Mouse (Mus musculus) neural tube, embryonic 11.5 days (tissue): ENCODE measurements around the gene Ran. TPM values are rescaled to one million over a fixed set of nuclear protein-coding genes. Genes with fewer than 3 reads are reported as not detected.

Experiments
- ATAC-seq: fragments of 200-750 bp; cut with Nextera tagmentation; 2 replicates; pipeline ENCODE4 v1.8.0; 2017; ENCODE audit warnings: moderate number of reproducible peaks, mild to moderate bottlenecking, moderate TSS enrichment, moderate library complexity; ENCODE audit not compliant: insufficient read depth, low FRiP score, low TSS enrichment
- DNase-seq: peaks from one replicate; pipeline ENCODE4 v3.0.0-alpha.2; 2015; ENCODE audit warnings: low spot score
- H3K27ac ChIP-seq: fragments of 300-500 bp; sonication (generic); 2 replicates; pipeline ENCODE4 v1.5.1; 2014; ENCODE audit warnings: low read depth, mild to moderate bottlenecking, low read length
- H3K27me3 ChIP-seq: fragments of 300-500 bp; sonication (generic); 2 replicates; pipeline ENCODE4 v1.6.1; 2014; ENCODE audit warnings: mild to moderate bottlenecking, low read length, mixed read lengths; ENCODE audit not compliant: control insufficient read depth, insufficient read depth
- H3K36me3 ChIP-seq: fragments of 300-500 bp; sonication (generic); 2 replicates; pipeline ENCODE4 v1.6.1; 2014; ENCODE audit warnings: mild to moderate bottlenecking, low read length, moderate library complexity, mixed read lengths; ENCODE audit not compliant: control insufficient read depth, insufficient read depth
- H3K4me1 ChIP-seq: fragments of 300-500 bp; sonication (generic); 2 replicates; pipeline ENCODE4 v1.6.1; 2014; ENCODE audit warnings: low read length, mixed read lengths; ENCODE audit not compliant: control insufficient read depth, insufficient read depth
- H3K4me2 ChIP-seq: fragments of 300-500 bp; sonication (generic); 2 replicates; pipeline ENCODE4 v1.6.1; 2014; ENCODE audit warnings: low read depth, mild to moderate bottlenecking, moderate library complexity
- H3K4me3 ChIP-seq: fragments of 300-500 bp; sonication (generic); 2 replicates; pipeline ENCODE4 v1.5.1; 2014; ENCODE audit warnings: low read depth, low read length
- H3K9ac ChIP-seq: fragments of 300-500 bp; sonication (generic); 2 replicates; pipeline ENCODE4 v1.6.1; 2014; ENCODE audit warnings: mild to moderate bottlenecking, low read length
- H3K9me3 ChIP-seq: fragments of 300-500 bp; sonication (generic); 2 replicates; pipeline ENCODE4 v1.6.1; 2016; ENCODE audit warnings: low read length; ENCODE audit not compliant: control insufficient read depth
- WGBS: fragments of 180-500 bp; shearing (Covaris S2); extraction: QIAGEN DNeasy Blood & Tissue Kit; methylation state at CpG from one replicate; pipeline ENCODE4 v1.1.7; 2014; 5-methylcytosine and 5-hydroxymethylcytosine counted together
- polyA plus RNA-seq: library from polyadenylated mRNA; unstranded; fragments of >200 nt; fragmentation: Nextera tagmentation; extraction: Ambion mirVana; gene quantifications from 2 replicates; pipeline ENCODE4 v1.2.1, GENCODE M21; 2014

Ran gene
- polyA plus RNA-seq, 1 experiment from 2014 or later, result 781 TPM

DNA sequence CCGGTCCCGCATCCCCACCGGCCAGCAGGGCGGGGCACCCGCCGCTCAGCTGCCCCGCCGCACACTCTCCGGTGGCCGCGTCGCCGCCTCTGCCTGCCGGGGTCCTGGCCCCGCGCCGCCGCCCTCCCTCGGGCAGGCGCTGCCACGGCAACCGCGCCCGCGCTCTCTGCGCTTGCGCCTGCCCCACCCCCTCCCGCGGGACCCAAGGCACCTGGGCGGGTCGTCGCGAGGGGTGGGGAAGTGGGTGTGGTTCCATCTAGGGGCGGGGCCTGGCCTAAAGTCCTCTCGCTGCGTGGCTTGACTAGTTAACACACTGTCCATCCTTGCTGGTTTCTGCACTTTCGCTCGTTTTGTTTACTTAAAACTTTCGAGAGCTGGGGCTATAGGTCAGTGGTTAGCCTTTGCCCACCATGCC is 11.4 kb upstream of the Ran start, which contains the start of gene Stx2:
Gene Stx2, minus strand, starts transcription at position 163 of the 415 bp plus-strand sequence.
- DNase-seq, result peak; percentile 93
- H3K9me3 ChIP-seq, result no peaks in the 10 kb centered on the region
- under 1% methylated on average over 39 of the region's 39 CpGs for WGBS
- peak within 1 kb of the TSS; percentile 90 for H3K4me2 ChIP-seq
- peaks cover 9% of the 10 kb centered on the region for H3K4me1 ChIP-seq
- no peaks in the 10 kb centered on the region for H3K27me3 ChIP-seq
- 0 out of 2 replicates have a peak within 1 kb of the TSS, but pooled peaks have one; percentile 34 for H3K27ac ChIP-seq
- peak within 1 kb of the TSS; percentile 78 for H3K9ac ChIP-seq
- ATAC-seq, result peak; percentile 88
- peak within 1 kb of the TSS; percentile 72 for H3K4me3 ChIP-seq
- no peaks in the 10 kb centered on the region for H3K36me3 ChIP-seq

DNA sequence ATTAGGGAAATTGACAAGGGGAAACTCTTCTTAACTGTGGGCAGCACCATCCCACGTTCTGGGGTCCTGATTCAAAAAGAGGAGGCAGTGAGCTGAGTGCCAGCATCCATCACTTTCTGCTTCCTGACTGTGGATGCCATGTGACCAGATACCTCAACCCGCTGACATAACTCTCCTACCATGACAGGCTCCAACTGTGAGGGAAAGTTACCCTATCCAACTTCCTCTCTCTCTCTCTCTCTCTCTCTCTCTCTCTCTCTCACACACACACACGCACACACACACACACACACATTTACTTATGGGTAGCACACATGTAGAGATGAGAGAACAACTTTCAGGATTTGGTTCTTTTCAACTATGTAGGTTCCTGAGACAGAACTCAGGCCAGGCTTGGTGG is 10.3 kb upstream of the Ran start:
- peaks cover 9% of the 10 kb centered on the region for H3K4me1 ChIP-seq
- no peaks in the 10 kb centered on the region for H3K9me3 ChIP-seq
- H3K36me3 ChIP-seq, result no peaks in the 10 kb centered on the region
- ATAC-seq, result no peak
- no peak overlapping the region for H3K4me2 ChIP-seq
- H3K27me3 ChIP-seq, result no peaks in the 10 kb centered on the region
- no peak overlapping the region for H3K27ac ChIP-seq
- no peak for DNase-seq
- 73% methylated on average over 3 of the region's 3 CpGs for WGBS
- H3K9ac ChIP-seq, result no peak overlapping the region
- no peak overlapping the region for H3K4me3 ChIP-seq

DNA sequence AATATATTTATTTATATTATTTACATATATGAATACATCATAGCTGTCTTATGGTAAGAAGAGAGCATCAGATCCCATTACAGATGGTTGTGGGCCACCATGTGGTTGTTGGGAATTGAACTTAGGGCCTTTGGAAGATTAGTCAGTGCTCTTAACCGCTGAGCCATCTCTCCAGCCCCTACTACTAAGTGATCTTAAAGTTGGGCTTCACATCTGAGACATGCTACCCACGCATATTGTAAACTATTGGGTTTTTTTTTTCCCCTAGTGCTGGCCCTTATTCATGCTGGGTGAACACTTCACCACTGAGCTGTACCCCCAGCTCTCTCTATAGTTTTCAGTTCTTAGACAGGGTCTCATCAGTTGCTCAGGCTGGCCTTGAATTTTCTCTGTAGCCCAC is 8.9 kb upstream of the Ran start:
- WGBS, result 83% methylated on average over 2 of the region's 2 CpGs
- Histone ChIP-seq H3K4me2 (no peak overlapping the region), H3K9me3 (no peaks in the 10 kb centered on the region), H3K4me3 (no peak overlapping the region), H3K27ac (no peak overlapping the region), H3K27me3 (no peaks in the 10 kb centered on the region), H3K4me1 (peaks cover 9% of the 10 kb centered on the region), H3K36me3 (no peaks in the 10 kb centered on the region), H3K9ac (no peak overlapping the region)
- ATAC-seq (no peak), DNase-seq (no peak)

DNA sequence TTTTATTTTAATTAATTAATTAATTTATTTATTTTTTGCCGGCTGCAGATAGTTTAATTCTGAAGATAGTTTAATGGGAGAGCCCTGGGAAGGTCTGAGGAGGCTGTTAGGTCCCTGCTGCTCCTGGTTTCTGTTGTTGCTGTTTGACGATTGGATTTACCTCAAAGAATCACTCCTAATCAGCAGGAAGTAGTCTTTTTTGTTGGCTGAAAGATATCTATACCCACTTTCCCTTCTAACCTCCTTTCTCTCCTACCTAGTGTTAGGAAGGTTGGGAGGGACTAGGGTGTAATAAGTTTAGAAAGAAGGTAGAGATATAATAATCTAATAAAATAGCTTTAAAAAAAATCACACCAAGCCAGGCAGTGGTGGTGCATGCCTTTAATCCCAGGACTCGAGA is 4.8 kb upstream of the Ran start:
- Histone ChIP-seq H3K4me1 (no peaks in the 10 kb centered on the region), H3K4me2 (no peak overlapping the region), H3K27ac (no peak overlapping the region), H3K9me3 (no peaks in the 10 kb centered on the region), H3K36me3 (no peaks in the 10 kb centered on the region), H3K9ac (no peak overlapping the region), H3K4me3 (no peak overlapping the region), H3K27me3 (no peaks in the 10 kb centered on the region)
- ATAC-seq (no peak), DNase-seq (no peak)
- WGBS, result 81% methylated on average over 3 of the region's 3 CpGs

DNA sequence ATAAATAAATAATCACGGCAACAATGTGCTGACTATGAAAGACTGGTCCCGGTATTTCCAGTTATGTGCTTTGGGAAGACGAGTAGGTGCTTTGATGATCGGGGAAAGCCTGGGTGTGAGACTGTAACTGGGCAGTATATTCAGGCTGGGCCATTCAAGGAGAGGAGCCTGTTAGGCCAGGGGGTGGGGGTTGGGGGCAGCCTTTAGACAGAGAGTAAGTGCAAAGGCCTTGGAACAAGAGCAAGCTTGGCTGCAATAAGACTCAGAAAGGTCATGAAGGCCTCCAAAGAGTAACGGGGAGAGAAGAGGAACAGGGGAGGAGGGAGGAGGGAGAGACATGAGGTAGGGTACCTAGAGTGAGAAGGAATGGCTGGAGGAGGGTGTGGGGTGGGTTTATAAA is 4.3 kb upstream of the Ran start:
- no peaks in the 10 kb centered on the region for H3K9me3 ChIP-seq
- DNase-seq (no peak), ATAC-seq (no peak)
- WGBS, result 81% methylated on average over 5 of the region's 5 CpGs
- no peak overlapping the region for H3K4me3 ChIP-seq
- no peaks in the 10 kb centered on the region for H3K36me3 ChIP-seq
- H3K4me1 ChIP-seq, result no peaks in the 10 kb centered on the region
- H3K27me3 ChIP-seq, result no peaks in the 10 kb centered on the region
- H3K9ac ChIP-seq, result no peak overlapping the region
- no peak overlapping the region for H3K27ac ChIP-seq
- H3K4me2 ChIP-seq, result no peak overlapping the region

DNA sequence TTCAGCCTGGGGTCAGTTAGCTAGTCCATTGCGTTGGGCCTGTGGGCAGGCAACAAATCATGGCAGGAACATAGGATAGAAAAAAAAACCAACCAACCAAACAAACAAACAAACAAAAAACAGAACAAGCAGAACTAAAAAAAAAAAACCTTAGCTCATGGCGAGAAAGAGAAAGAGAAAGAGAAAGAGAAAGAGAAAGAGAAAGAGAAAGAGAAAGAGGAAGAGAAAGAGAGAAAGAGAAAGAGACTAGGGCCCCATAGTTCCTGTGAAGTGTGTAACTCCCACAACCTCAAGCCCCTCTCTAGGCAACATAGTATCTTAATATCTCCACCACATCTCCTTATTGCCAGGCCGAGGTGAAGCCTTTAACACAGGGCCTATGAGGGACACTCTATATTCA is 3.5 kb upstream of the Ran start:
- no peaks in the 10 kb centered on the region for H3K36me3 ChIP-seq
- DNase-seq (no peak), ATAC-seq (no peak)
- H3K9ac ChIP-seq, result no peak overlapping the region
- H3K4me3 ChIP-seq, result no peak overlapping the region
- H3K27me3 ChIP-seq, result no peaks in the 10 kb centered on the region
- 92% methylated on average over 3 of the region's 3 CpGs for WGBS
- H3K9me3 ChIP-seq, result no peaks in the 10 kb centered on the region
- no peaks in the 10 kb centered on the region for H3K4me1 ChIP-seq
- no peak overlapping the region for H3K27ac ChIP-seq
- H3K4me2 ChIP-seq, result no peak overlapping the region

DNA sequence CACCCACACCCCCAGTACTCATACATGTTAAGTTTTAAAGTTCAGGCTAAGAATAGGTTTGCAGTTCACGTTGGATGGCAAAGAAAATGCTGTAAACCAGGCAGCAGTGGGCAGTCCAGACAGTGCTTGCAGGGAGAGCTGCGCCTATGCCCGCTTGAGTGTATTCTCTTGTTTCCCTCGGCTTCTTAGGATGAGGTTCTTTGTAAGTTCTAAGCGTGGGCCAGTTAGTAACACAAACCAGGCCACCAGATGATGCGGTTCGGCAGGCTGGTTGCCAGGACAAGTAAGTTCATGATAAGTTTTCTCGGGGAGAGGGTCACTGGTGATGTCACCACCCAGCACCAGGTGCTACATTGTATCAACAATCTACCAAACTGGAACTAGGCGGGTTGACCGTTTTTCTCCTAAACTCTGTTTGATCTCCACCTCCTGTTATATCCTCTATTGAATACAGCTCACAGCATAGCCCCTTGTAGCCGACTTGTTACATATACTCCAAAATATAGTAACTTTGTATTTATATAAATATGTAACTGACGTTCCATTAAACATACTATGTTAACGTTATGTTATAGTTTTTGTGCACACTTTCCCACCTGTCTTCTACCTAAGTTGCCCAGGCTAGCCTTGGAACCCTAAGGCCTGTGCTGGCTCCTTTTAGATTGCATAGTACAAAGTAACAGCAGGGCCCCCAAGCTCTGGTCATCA is 933 bp upstream of the Ran start:
- no peak; the same call in 1 of the 2 replicates for ATAC-seq
- Histone ChIP-seq H3K4me3 (peak overlapping the region; percentile 94), H3K4me1 (no peaks in the 10 kb centered on the region), H3K4me2 (peak overlapping the region; percentile 84), H3K9ac (peak overlapping the region; percentile 84), H3K36me3 (no peaks in the 10 kb centered on the region), H3K9me3 (no peaks in the 10 kb centered on the region), H3K27me3 (no peaks in the 10 kb centered on the region), H3K27ac (peak overlapping the region; percentile 97)
- no peak for DNase-seq
- WGBS, result 85% methylated on average over 13 of the region's 13 CpGs

DNA sequence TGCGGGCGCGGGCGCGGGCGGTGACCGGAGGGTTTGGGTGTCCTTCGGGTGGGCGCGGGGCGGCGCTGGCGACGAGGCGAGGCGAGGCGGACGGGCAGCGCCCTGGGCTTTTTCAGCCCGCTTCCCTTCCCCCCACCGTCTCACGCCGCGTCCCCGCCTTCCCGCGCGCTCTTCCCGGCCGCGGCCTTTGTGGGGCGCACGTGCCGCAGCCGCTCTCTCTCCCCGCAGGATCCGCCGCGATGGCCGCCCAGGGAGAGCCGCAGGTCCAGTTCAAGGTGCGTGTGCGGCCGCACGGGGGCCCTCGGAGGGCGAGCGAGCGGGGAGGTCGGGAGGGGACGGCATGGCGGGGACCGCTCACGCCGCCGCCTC is 415 bp downstream of the Ran start:
- 0% methylated on average over 23 of the region's 56 CpGs for WGBS
- Histone ChIP-seq H3K4me3 (peak overlapping the region; percentile 94), H3K4me2 (peak overlapping the region; percentile 84), H3K9ac (peak overlapping the region; percentile 98), H3K4me1 (no peaks in the 10 kb centered on the region), H3K27ac (peak overlapping the region; percentile 97), H3K9me3 (no peaks in the 10 kb centered on the region), H3K27me3 (no peaks in the 10 kb centered on the region), H3K36me3 (no peaks in the 10 kb centered on the region)
- peak; percentile 61 for ATAC-seq
- DNase-seq, result peak; percentile 85

DNA sequence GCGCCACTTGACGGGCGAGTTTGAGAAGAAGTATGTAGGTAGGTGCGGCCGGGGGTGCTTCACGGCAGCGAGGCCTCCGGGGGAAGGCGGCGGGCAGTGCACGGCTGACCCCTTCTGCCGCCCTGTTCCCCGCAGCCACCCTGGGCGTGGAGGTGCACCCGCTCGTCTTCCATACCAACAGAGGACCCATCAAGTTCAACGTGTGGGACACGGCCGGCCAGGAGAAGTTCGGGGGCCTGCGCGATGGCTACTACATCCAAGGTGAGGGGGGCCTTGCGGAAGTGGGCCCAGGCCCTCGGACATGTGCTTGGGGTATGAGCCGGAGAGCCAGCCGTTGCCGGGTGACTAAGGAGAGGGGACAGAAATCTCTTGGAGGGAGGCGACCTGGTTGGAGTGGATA is 862 bp downstream of the Ran start:
- H3K27ac ChIP-seq, result peak overlapping the region; percentile 97
- WGBS, result 6% methylated on average over 28 of the region's 28 CpGs
- H3K9me3 ChIP-seq, result no peaks in the 10 kb centered on the region
- peak overlapping the region; percentile 94 for H3K4me3 ChIP-seq
- ATAC-seq (peak; percentile 33), DNase-seq (peak; percentile 40)
- peak overlapping the region; percentile 84 for H3K4me2 ChIP-seq
- no peaks in the 10 kb centered on the region for H3K4me1 ChIP-seq
- no peaks in the 10 kb centered on the region for H3K36me3 ChIP-seq
- peak overlapping the region; percentile 98 for H3K9ac ChIP-seq
- H3K27me3 ChIP-seq, result no peaks in the 10 kb centered on the region
